ENCODE assay signal across 8 mouse cellular contexts in genomic region chr15:85669652-85670175, GRCm38 (mm10).
DNase-seq lines count a peak whose midpoint lies in the region; ATAC-seq lines count a peak whose summit lies in the region.

No protein-coding gene starts in this region.

- H3K9me3 ChIP-seq in hindbrain, embryonic 16.5 days (ENCODE audit: control insufficient read depth, low read length) = no peaks in the 10 kb centered on the region
- no peaks in the 10 kb centered on the region for H3K9me3 ChIP-seq in midbrain, embryonic 11.5 days (ENCODE audit: control insufficient read depth, low read length)

- peaks cover 3% of the 10 kb centered on the region; the same call in 1 of the 2 replicates for H3K27me3 ChIP-seq in hindbrain, embryonic 16.5 days (replicated peaks; ENCODE audit: control insufficient read depth, insufficient read depth, low read length)
- peaks cover 91% of the 10 kb centered on the region for H3K27me3 ChIP-seq in midbrain, embryonic 11.5 days (ENCODE audit: control insufficient read depth, insufficient read depth, low read length)

- peak; percentile 62 for ATAC-seq in hindbrain, embryonic 16.5 days
- ATAC-seq in midbrain, embryonic 11.5 days (ENCODE audit: low FRiP score) = peak; percentile 2; the same call in 1 of the 2 replicates

- peak overlapping the region; percentile 80 for H3K4me2 ChIP-seq in hindbrain, embryonic 16.5 days (ENCODE audit: low read length)
- peak overlapping the region; percentile 89 for H3K4me2 ChIP-seq in midbrain, embryonic 11.5 days

- H3K4me3 ChIP-seq in hindbrain, embryonic 16.5 days (ENCODE audit: low read length) = peak overlapping the region; percentile 90
- peak overlapping the region; percentile 57 for H3K4me3 ChIP-seq in midbrain, embryonic 11.5 days (ENCODE audit: low read depth, low read length)

- intact Hi-C loops in left cerebral cortex, postnatal 36 days (cut with DNase I) = loop anchor here (2.0 to 5.0 kb wide), 2 partner anchors 38 to 57 kb away; no protein-coding TSS in a partner anchor

- H3K9ac ChIP-seq in hindbrain, embryonic 16.5 days (ENCODE audit: low read depth, low read length) = peak overlapping the region; percentile 98
- peak overlapping the region; percentile 67; the same call in 1 of the 2 replicates for H3K9ac ChIP-seq in midbrain, embryonic 11.5 days (ENCODE audit: low read length)

- peak; percentile 45 to 46 for DNase-seq in spleen, postnatal 10 days (ENCODE audit: low spot score in 2 of 2)
- DNase-seq in spleen, postnatal 14 days (ENCODE audit: low spot score in 2 of 2) = no peak
- DNase-seq in cerebellum, postnatal 4 days (ENCODE audit: low spot score in 2 of 2) = peak; percentile 68 to 91
- DNase-seq in gastrocnemius, postnatal 10 days = peak; percentile 82
- peak; percentile 77 to 80 for DNase-seq in left cerebral cortex, postnatal 36 days (ENCODE audit: low spot score in 2 of 2)
- peak; percentile 94 for DNase-seq in midbrain, embryonic 11.5 days (ENCODE audit: low spot score, missing footprints)
- peak; percentile 89 for DNase-seq in testis, postnatal 10 days (ENCODE audit: low spot score)

- no peaks in the 10 kb centered on the region for H3K36me3 ChIP-seq in hindbrain, embryonic 16.5 days (ENCODE audit: control insufficient read depth, insufficient read depth, low read length)
- no peaks in the 10 kb centered on the region for H3K36me3 ChIP-seq in midbrain, embryonic 11.5 days (ENCODE audit: control insufficient read depth, insufficient read depth, low read length)

- peak overlapping the region; percentile 97 for H3K27ac ChIP-seq in hindbrain, embryonic 16.5 days (ENCODE audit: low read depth, low read length)
- no peak overlapping the region for H3K27ac ChIP-seq in midbrain, embryonic 11.5 days (ENCODE audit: low read depth, low read length)

- peaks cover 19% of the 10 kb centered on the region for H3K4me1 ChIP-seq in hindbrain, embryonic 16.5 days (ENCODE audit: control insufficient read depth, insufficient read depth, low read depth, low read length)
- peaks cover 13% of the 10 kb centered on the region for H3K4me1 ChIP-seq in midbrain, embryonic 11.5 days (ENCODE audit: control insufficient read depth, insufficient read depth, low read length)

- 9% methylated on average over 15 of the region's 15 CpGs for WGBS in hindbrain, embryonic 16.5 days
- 34% methylated on average over 15 of the region's 15 CpGs for WGBS in midbrain, embryonic 11.5 days

Comparison
In these comparisons a context has a peak if more than half of its experiments do, and no peak if none do; other contexts are left out.
1. DNase-seq: peak in spleen, postnatal 10 days (2 of 2), cerebellum, postnatal 4 days (2 of 2), gastrocnemius, postnatal 10 days (single experiment), left cerebral cortex, postnatal 36 days (2 of 2), midbrain, embryonic 11.5 days (single experiment) and testis, postnatal 10 days (single experiment); none in spleen, postnatal 14 days (0 of 2).